Mouse (Mus musculus) kidney, postnatal 14 days (tissue): ENCODE measurements around the gene Morn5.

Experiments
- DNase-seq: peaks from one replicate; pipeline ENCODE4 v3.0.0; 2022; ENCODE audit warnings: mixed read lengths

Gene Morn5

GRCm38 (mm10) chr2:36104956-36105741 is 55.9 kb downstream of the Morn5 start, which contains the start of gene Lhx6:
Lhx6 (minus strand) TSS chr2:36105408.
- DNase-seq: no peak

DNA sequence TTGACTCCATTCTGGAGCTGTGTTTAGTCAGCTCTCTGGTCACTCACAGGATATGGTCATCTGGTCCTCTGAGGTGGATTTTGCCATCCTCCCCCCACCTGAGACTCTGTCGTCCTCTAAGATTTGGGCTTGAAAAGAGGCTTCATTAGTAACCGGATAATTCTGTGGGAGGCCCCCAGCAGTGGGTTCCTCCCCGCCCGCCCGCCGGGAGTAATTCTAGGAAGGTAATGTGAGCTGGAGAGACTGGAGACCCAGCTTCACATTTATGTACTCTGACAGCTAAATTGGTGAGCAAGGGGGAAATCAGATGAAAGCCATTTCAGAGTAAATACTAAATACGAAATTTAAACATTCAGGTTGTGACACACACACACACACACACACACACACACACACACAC is 59.4 kb downstream of the Morn5 start:
- no peak for DNase-seq

DNA sequence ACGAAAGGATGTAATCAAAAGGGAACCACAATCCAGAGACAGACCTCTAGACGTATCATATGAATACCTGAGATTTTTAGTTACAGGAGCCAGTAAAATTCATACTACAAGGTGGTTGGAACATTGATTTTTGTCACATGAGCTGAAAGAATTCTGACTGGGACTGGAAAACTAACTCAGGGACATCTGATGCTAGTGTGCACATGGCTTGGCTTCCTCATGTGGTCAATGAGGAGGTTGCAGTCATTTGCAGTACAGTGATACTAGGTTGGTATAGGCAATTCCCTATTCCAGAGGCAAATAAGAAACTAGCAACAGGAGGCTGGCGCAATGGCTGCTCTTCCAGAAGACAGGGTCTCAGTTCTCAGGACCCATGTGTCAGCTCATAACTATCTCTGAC is 63.4 kb downstream of the Morn5 start:
- no peak for DNase-seq

GRCm38 (mm10) chr2:36126795-36127429 is 77.7 kb downstream of the Morn5 start:
- DNase-seq: no peak

GRCm38 (mm10) chr2:36127973-36128372 is 78.7 kb downstream of the Morn5 start:
- DNase-seq: peak; percentile 26

DNA sequence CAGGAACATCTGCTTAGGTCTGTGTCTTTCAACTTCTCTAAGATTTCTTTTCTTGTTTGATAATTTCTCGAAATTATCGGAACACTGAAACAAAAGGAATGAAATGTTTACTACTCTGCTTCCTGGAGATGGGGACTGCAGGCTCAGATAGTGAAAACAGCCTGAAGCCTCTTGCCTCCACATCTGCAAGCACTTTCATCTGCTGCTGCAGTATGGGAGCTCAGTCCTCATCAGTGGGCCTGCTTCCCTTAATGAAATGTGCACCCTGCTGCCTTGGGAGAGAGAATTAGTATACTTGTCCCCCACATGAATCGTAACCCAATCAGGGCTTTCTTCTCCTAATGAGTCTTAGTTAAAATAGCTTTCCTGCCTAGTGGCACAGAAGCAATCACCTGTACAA is 79.8 kb downstream of the Morn5 start:
- DNase-seq: no peak
